Mouse (Mus musculus) heart, adult 2 months (tissue): ENCODE measurements at regions not wholly inside any gene's neighbourhood (a gene's known extent, or its start where the extent isn't known, plus 50 kb on each side); places are given as distances from the start of the nearest gene placed in this dataset.

Experiments used
- DNase-seq, 2 experiments: peaks; one replicate each; pipeline ENCODE4 v3.0.0; 2021
- H3K27ac ChIP-seq: fragments of 200-600 bp; 2 replicates; pipeline ENCODE4 v1.8.1; 2022
- H3K27me3 ChIP-seq: fragments of 200-500 bp; 2 replicates; pipeline ENCODE4 v1.6.1; 2012; ENCODE audit warnings: mild to moderate bottlenecking, low read length, inconsistent platforms, mixed read lengths; ENCODE audit not compliant: control insufficient read depth, insufficient read depth
- H3K36me3 ChIP-seq: fragments of 200-500 bp; 2 replicates; pipeline ENCODE4 v1.6.1; 2012; ENCODE audit warnings: low read length, inconsistent platforms; ENCODE audit not compliant: control insufficient read depth, insufficient read depth
- H3K4me1 ChIP-seq: fragments of 200-500 bp; 2 replicates; pipeline ENCODE4 v1.6.1; 2011; ENCODE audit warnings: low read length; ENCODE audit not compliant: control insufficient read depth, insufficient read depth
- H3K4me3 ChIP-seq: fragments of 200-600 bp; 2 replicates; pipeline ENCODE4 v1.8.1; 2022
- H3K79me2 ChIP-seq: fragments of 200-500 bp; replicated peaks from 2 replicates; pipeline ENCODE4 v1.6.1; 2012; ENCODE audit warnings: mild to moderate bottlenecking, inconsistent platforms, low read length, moderate library complexity, mixed read lengths; ENCODE audit not compliant: control insufficient read depth, insufficient read depth
- H3K9ac ChIP-seq: fragments of 200-500 bp; 2 replicates; pipeline ENCODE4 v1.6.1; 2012; ENCODE audit warnings: low read depth, mild to moderate bottlenecking, control low read depth, inconsistent platforms, low read length, mixed read lengths
- CTCF ChIP-seq: fragments of 200-600 bp; IDR thresholded peaks from 2 replicates; pipeline ENCODE4 v1.8.1; 2022; ENCODE audit warnings: antibody characterized with exemption, mild to moderate bottlenecking, moderate library complexity
- EP300 ChIP-seq: fragments of 200-500 bp; IDR thresholded peaks from 2 replicates; pipeline ENCODE4 v1.6.1; 2011; ENCODE audit warnings: low read depth, low read length, control low read depth; ENCODE audit not compliant: insufficient read depth
- POLR2A ChIP-seq: fragments of 200-500 bp; IDR thresholded peaks from 2 replicates; pipeline ENCODE4 v1.6.1; 2011; ENCODE audit warnings: mild to moderate bottlenecking, low read depth, low read length, control low read depth; ENCODE audit not compliant: insufficient read depth
- WGBS: fragments of 180-500 bp; shearing (Covaris S2); methylation state at CpG from one replicate; pipeline ENCODE4 v1.1.7; 2018; 5-methylcytosine and 5-hydroxymethylcytosine counted together
- intact Hi-C: fragments of 180-260 bp; cut with DNase I; formaldehyde crosslinking; loops from one replicate; pipeline ENCODE4 v1.15.1; 2025

DNA sequence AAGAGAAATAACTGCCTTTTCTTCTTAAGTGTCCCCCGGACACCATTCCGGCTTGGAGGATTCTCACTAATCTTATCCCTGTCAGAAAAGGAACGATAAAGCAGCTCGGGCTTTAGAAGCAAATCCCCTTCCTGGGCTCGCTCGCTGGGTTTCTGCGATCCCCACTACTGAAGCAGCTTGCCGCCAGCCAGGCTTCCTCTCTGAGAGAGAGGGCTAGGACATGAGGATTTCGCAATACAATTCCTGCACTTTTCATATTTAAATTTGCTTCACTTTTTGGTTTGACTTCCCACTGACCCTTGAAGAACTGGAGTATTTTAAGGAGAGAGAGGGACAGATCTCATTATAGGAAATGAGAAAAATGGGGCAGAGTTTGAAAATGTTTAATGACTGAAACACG lies 149.4 kb upstream of the Pitx1 start:
- Histone ChIP-seq H3K9ac (no peak overlapping the region), H3K4me3 (no peak overlapping the region), H3K27me3 (no peaks in the 10 kb centered on the region), H3K27ac (no peak overlapping the region), H3K36me3 (no peaks in the 10 kb centered on the region), H3K79me2 (no peaks in the 10 kb centered on the region), H3K4me1 (no peaks in the 10 kb centered on the region)
- 35% methylated on average over 10 of the region's 10 CpGs for WGBS
- intact Hi-C loops = no loop called here
- DNase-seq = no peak
- TF ChIP-seq CTCF (no peak), EP300 (no peak), POLR2A (no peak)

DNA sequence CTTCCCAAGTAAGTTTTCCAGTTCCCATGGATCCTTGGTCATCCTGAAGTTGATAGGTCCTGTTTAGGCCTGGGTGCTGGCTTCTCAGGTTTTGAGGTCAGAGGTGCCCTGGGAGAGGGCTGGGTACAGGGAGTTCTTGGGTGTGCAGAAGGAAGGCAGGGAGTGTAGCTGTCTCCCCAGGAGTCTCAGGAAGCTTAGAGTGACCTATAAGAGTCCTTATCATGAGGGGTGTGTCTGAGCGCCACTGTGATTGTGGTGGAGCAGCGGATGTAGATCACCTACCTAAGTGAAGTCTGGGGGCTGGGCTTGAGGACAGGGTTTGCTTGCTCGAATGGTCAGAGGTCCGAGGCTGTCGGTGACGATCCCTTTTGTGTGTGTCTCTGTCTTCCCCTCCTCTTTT lies 148.8 kb upstream of the Pitx1 start:
- H3K27ac ChIP-seq = no peak overlapping the region
- H3K79me2 ChIP-seq = no peaks in the 10 kb centered on the region
- H3K36me3 ChIP-seq = no peaks in the 10 kb centered on the region
- no peak overlapping the region for H3K9ac ChIP-seq
- WGBS = 68% methylated on average over 6 of the region's 6 CpGs
- TF ChIP-seq POLR2A (no peak), CTCF (no peak), EP300 (no peak)
- H3K27me3 ChIP-seq = no peaks in the 10 kb centered on the region
- no peaks in the 10 kb centered on the region for H3K4me1 ChIP-seq
- intact Hi-C loops = no loop called here
- no peak for DNase-seq
- H3K4me3 ChIP-seq = no peak overlapping the region

DNA sequence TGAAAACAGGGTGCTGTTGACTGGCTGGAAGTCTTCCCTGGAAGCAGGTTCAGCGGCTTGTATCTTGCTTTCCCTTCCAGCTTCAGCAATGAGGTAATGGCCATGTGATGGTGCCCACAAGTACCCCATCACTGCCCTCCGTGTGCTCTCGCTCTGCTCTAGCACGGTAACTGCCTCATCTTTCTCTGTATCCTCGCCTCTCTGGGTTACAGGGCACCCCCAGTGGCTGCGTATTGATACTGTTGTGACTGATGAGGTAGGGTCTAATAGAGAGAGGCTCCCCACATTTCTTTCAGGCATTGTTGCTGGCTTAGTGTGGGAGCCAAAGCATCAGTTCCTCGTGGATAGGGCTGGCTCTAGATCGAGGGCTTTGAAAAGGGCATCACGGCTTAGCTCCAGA lies 147.9 kb upstream of the Pitx1 start:
- Histone ChIP-seq H3K4me1 (no peaks in the 10 kb centered on the region), H3K9ac (no peak overlapping the region), H3K36me3 (no peaks in the 10 kb centered on the region), H3K79me2 (no peaks in the 10 kb centered on the region), H3K27ac (no peak overlapping the region), H3K4me3 (no peak overlapping the region), H3K27me3 (no peaks in the 10 kb centered on the region)
- 57% methylated on average over 9 of the region's 9 CpGs for WGBS
- no peak for TF ChIP-seq CTCF
- TF ChIP-seq POLR2A = no peak
- no peak for TF ChIP-seq EP300
- intact Hi-C loops = no loop called here
- DNase-seq = no peak

DNA sequence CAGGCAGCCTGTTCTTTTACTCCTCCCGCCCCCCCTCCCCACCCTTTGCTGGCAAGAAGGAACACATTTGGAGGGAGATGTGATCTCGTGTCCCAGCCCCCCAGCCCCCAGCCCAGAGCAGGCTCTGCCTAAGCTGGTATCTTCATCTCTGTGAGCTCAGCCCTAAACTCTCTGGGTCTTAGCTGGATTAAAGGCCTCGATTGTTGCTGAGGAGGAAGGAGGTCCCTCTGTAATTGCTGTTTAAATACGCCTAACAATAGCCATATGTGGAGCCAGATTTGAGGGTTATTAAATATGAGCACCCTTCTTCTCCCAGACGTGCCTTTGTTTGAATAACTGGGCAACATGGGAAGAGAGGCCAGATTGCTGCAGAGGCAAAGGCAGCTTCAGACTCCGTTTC lies 145.0 kb upstream of the Pitx1 start:
- intact Hi-C loops = no loop called here
- H3K27me3 ChIP-seq = no peaks in the 10 kb centered on the region
- no peak for DNase-seq
- no peak for TF ChIP-seq EP300
- TF ChIP-seq POLR2A = no peak
- no peak for TF ChIP-seq CTCF
- H3K4me3 ChIP-seq = no peak overlapping the region
- no peak overlapping the region for H3K27ac ChIP-seq
- no peak overlapping the region for H3K9ac ChIP-seq
- no peaks in the 10 kb centered on the region for H3K79me2 ChIP-seq
- WGBS = 72% methylated on average over 6 of the region's 6 CpGs
- no peaks in the 10 kb centered on the region for H3K36me3 ChIP-seq
- H3K4me1 ChIP-seq = 0 out of 2 replicates have a peak, but pooled peaks cover 1% of the 10 kb centered on the region

DNA sequence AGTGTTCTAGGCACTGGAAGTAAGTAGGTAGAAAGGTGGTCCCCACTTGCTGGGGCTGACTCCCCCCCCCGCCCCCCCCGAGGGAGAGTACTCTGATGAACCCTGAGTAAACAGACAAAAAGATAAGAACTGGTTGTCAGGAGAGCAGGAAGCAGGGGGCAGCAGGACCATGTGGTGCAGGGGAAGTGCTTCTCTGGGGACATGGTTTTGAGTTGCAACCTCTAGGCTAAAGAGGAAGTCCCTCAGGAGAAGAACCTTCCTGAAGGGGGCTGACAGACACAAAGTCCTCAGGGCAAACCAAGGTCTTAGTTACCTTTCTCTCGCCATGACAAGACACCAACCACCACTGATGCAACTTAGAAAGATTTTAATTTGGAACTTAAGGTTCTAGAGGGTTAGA lies 141.9 kb upstream of the Pitx1 start:
- H3K36me3 ChIP-seq = no peaks in the 10 kb centered on the region
- intact Hi-C loops = no loop called here
- H3K9ac ChIP-seq = no peak overlapping the region
- TF ChIP-seq CTCF (no peak), EP300 (no peak), POLR2A (no peak)
- H3K79me2 ChIP-seq = no peaks in the 10 kb centered on the region
- no peak for DNase-seq
- WGBS = 42% methylated on average over 3 of the region's 3 CpGs
- no peak overlapping the region for H3K4me3 ChIP-seq
- 0 out of 2 replicates have a peak, but pooled peaks cover 1% of the 10 kb centered on the region for H3K4me1 ChIP-seq
- no peak overlapping the region for H3K27ac ChIP-seq
- H3K27me3 ChIP-seq = no peaks in the 10 kb centered on the region

DNA sequence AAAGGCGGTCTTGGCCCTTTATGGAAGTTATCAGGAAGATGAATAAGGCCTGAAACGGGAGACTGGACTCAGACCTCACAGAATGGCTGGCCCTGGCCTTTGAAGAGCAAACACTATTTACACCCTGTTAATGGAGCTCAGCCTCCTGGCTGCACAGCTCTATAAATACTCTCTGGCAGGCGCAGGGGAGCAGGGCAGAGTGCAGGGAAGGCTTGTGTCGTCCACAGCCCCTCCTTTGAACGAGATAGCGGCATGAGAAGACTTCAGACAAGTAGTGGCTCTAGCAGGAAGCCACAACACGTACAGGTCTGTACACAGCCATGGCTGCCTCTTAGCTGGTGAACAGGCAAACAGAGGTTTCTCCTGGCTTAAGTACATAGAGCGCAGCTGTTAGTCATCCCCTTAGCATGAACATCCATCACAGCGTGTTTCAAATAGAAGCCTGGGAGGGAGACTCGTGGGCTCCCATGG lies 141.0 kb upstream of the Pitx1 start:
- DNase-seq = no peak
- Histone ChIP-seq H3K27ac (no peak overlapping the region), H3K4me1 (0 out of 2 replicates have a peak, but pooled peaks cover 1% of the 10 kb centered on the region), H3K79me2 (no peaks in the 10 kb centered on the region), H3K9ac (no peak overlapping the region), H3K36me3 (no peaks in the 10 kb centered on the region), H3K27me3 (no peaks in the 10 kb centered on the region), H3K4me3 (no peak overlapping the region)
- TF ChIP-seq CTCF = no peak
- TF ChIP-seq POLR2A = no peak
- TF ChIP-seq EP300 = no peak
- intact Hi-C loops = no loop called here
- 33% methylated on average over 10 of the region's 10 CpGs for WGBS

DNA sequence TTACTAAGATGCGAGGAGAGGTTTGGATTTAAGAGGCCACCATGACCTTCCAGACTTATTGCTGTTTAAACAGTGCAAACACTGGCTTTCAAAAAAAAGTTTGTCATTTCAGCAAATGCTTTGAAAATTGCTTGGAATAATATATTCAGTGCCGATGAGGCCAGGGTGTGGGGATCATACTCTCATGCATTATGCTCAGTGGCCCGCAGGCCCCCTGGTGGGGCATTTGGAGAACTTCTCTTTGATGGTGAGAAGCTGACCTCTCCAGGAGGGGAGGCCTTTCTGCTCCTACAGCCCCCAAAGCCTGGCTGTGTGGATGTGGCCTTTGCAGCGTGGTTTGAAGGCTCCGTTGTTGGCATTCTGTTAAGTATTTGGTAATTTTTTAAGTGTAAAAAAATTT lies 138.1 kb upstream of the Pitx1 start:
- no peak for DNase-seq
- no peaks in the 10 kb centered on the region for H3K27me3 ChIP-seq
- no peak overlapping the region for H3K4me3 ChIP-seq
- H3K9ac ChIP-seq = no peak overlapping the region
- no peak for TF ChIP-seq POLR2A
- TF ChIP-seq CTCF = peak; percentile 52
- no peak for TF ChIP-seq EP300
- no peaks in the 10 kb centered on the region for H3K79me2 ChIP-seq
- H3K36me3 ChIP-seq = no peaks in the 10 kb centered on the region
- no peak overlapping the region for H3K27ac ChIP-seq
- intact Hi-C loops = no loop called here
- WGBS = 58% methylated on average over 5 of the region's 5 CpGs
- H3K4me1 ChIP-seq = 0 out of 2 replicates have a peak, but pooled peaks cover 1% of the 10 kb centered on the region
